Mouse (Mus musculus): Measurements from ENCODE around the gene Rtn3.

DNA sequence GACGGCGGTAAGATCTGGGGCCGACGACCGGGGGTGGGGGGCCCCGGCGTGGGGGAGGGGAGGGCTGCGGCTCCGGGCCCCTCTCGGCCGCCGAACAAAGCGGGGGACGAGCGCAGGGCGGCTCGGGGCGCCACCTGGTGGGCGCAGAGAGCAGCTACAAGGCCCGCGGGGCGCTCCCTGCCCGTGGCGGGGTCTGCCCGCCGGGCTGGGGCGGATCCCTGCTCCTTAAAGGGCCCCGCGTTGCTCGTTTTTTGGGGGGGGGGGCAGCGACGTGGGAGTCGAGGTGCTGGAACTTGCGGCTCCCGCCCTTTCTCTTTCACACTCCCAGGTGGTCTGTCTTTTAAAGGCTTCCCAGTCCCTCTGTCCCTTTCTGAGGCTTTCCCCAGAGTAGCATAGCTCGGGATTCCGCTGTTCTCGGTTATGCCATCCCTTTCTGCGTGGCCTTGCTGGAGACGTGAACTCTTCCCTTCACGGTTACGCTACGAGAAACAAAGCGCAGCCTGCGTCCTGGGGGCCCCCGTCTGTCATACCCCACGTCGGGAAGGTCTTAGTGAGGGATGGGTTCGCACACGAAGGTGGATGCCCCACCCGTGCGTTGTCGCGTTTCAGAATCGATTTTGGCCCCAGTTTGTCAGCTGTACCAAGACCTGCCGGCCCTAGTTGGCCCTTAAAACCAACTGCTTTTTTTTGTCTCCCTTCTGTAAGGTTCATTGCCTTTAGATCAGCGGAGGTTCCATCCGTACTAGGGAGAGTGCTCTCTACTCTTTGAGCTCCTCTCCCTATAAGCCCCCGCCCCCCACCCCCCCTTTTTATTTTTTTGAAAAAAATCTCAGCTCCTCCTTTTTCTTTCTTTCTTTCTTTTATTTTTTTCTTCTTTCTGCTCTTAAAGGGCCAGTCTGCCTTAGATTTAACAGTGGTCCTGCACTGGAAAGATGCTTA lies 64.9 kb downstream of the Rtn3 start:
- TF ChIP-seq POLR2A (IDR thresholded peaks at IDR 0.05; ENCODE audit: low read depth, low read length) (no peak), CTCF (conservative IDR thresholded peaks at IDR 0.05; ENCODE audit: insufficient read depth, insufficient read length, low read depth, low read length) (peak; percentile 56)
